Mouse (Mus musculus): ENCODE data around the gene Tex22.

DNA sequence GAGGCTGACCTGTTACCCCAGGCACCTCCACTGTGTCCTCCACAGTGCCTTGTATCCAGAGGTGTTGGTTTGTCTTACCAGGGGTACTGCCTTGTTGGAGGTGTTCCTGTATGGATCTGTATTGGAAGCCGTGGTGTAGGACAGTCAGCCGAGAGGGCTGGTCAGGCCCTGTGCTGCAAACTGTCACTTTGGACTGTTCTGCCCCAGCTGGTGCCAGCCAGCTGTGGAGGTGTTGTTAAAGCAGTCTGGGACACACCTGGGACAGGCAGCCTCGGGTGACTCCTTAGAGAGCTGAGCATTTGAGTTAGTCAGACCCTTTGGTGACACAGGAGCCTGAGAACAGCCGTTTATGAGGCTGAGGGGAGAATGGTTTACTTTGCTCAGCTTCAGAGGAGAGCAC lies 44.3 kb upstream of the Tex22 start:
- TF ChIP-seq CTCF (IDR thresholded peaks at IDR 0.05; ENCODE audit: low read depth) (no peak), EP300 (IDR thresholded peaks at IDR 0.05; ENCODE audit: low read depth) (no peak)

Data from heart, postnatal 0 days (tissue).